Mouse (Mus musculus): ENCODE measurements around the gene Zdhhc3.

The Zdhhc3 gene

GRCm38 (mm10) chr9:123020995-123021631 lies 91.9 kb downstream of the Zdhhc3 start, which contains the start of gene Tmem42:
Tmem42 (plus strand) TSS chr9:123021326.
- in situ Hi-C loops (cut with MseI, MboI) = no loop called here
